Mouse (Mus musculus) brain, embryonic 14.5 days (tissue): ENCODE data around the gene Gpbar1.

Source experiments
- CTCF ChIP-seq: fragments of 200-500 bp; IDR thresholded peaks from 2 replicates; pipeline ENCODE4 v1.5.1; 2012; ENCODE audit warnings: inconsistent platforms, mild to moderate bottlenecking, moderate library complexity, borderline replicate concordance; ENCODE audit not compliant: insufficient read depth, insufficient read length; ENCODE audit errors: extremely low read depth
- POLR2A ChIP-seq: fragments of 200-500 bp; IDR thresholded peaks from 2 replicates; pipeline ENCODE4 v1.6.1; 2012; ENCODE audit warnings: mild to moderate bottlenecking, inconsistent platforms, borderline replicate concordance; ENCODE audit not compliant: poor library complexity, insufficient read depth, insufficient read length, severe bottlenecking; ENCODE audit errors: extremely low read depth

DNA sequence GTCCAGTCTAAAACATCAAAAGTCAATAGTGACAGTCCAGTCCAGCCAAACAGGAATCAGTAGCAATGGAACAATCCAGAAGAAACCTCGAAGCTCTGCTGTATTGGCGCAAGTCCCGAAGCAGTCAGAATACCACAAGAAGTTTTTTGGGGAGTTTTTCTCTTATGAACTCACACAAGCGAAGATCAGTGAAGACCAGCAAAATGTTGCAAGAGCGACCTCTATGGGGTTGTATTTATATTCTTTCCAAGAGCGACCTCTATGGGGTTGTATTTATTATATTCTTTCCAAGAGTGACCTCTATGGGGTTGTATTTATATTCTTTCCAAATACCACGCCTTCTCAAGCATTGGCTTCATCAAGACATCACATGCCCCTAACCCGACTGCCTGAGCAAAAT is 9.6 kb upstream of the Gpbar1 start:
- TF ChIP-seq POLR2A (no peak), CTCF (no peak)
